Mouse (Mus musculus) MEL (cell line): ENCODE data around the gene Gm5136. TPM values are rescaled to one million over a fixed set of nuclear protein-coding genes. Genes with fewer than 3 reads are reported as not detected.

Source experiments
- DNase-seq: peaks from one replicate; pipeline ENCODE4 v3.0.0; 2011; ENCODE audit warnings: low read depth, low spot score
- H3K27ac ChIP-seq: 2 replicates; pipeline ENCODE4 v1.5.1; 2012; ENCODE audit warnings: low read depth, mild to moderate bottlenecking, control low read depth, low read length, moderate library complexity; ENCODE audit not compliant: control insufficient read depth
- H3K27me3 ChIP-seq, 2 experiments: fragments of 150-350 bp in 1 of 2; sonication (generic) in 1 of 2; 2 replicates each; pipeline ENCODE4 v1.6.1; 2012; ENCODE audit warnings: low read length in 2 of 2, mild to moderate bottlenecking in 2 of 2, improper control_type of control experiment in 1 of 2, moderate library complexity in 1 of 2; ENCODE audit not compliant: insufficient read depth in 2 of 2, control insufficient read depth in 1 of 2
- H3K36me3 ChIP-seq, 2 experiments: 2 replicates each; pipeline ENCODE4 v1.6.1; 2012 to 2014; ENCODE audit warnings: low read length in 2 of 2, improper control_type of control experiment in 1 of 2, inconsistent platforms in 1 of 2, mild to moderate bottlenecking in 1 of 2; ENCODE audit not compliant: insufficient read depth in 2 of 2, control insufficient read depth in 1 of 2
- H3K4me1 ChIP-seq, 2 experiments: fragments of 150-350 bp in 1 of 2; sonication (generic) in 1 of 2; 2 replicates each; pipeline ENCODE4 v1.6.1; 2012; ENCODE audit warnings: low read length in 2 of 2, improper control_type of control experiment in 1 of 2, mild to moderate bottlenecking in 1 of 2; ENCODE audit not compliant: insufficient read depth in 2 of 2, control insufficient read depth in 1 of 2
- H3K4me3 ChIP-seq, 2 experiments: fragments of 150-350 bp in 1 of 2; sonication (generic) in 1 of 2; 2 replicates each; pipeline ENCODE4 v1.5.1; 2012; ENCODE audit warnings: low read depth in 2 of 2, low read length in 2 of 2, mild to moderate bottlenecking in 2 of 2, moderate library complexity in 2 of 2, control low read depth in 1 of 2, improper control_type of control experiment in 1 of 2; ENCODE audit not compliant: control insufficient read depth in 1 of 2, insufficient read depth in 1 of 2
- H3K79me2 ChIP-seq: 2 replicates; pipeline ENCODE4 v1.6.1; 2012; ENCODE audit warnings: mild to moderate bottlenecking, low read length, moderate library complexity; ENCODE audit not compliant: control insufficient read depth, poor library complexity, insufficient read depth
- H3K9ac ChIP-seq: 2 replicates; pipeline ENCODE4 v1.6.1; 2012; ENCODE audit warnings: low read depth, mild to moderate bottlenecking, control low read depth, low read length, moderate library complexity; ENCODE audit not compliant: control insufficient read depth, poor library complexity, severe bottlenecking
- H3K9me3 ChIP-seq: fragments of 150-350 bp; sonication (generic); replicated peaks from 2 replicates; pipeline ENCODE4 v1.6.1; 2012; ENCODE audit warnings: mild to moderate bottlenecking, low read length, improper control_type of control experiment, moderate library complexity; ENCODE audit not compliant: insufficient read depth
- HCFC1 ChIP-seq: IDR thresholded peaks from 2 replicates; pipeline ENCODE4 v1.6.1; 2012; ENCODE audit warnings: low read depth, mild to moderate bottlenecking, inconsistent platforms, low read length, improper control_type of control experiment, moderate library complexity
- MXI1 ChIP-seq: IDR thresholded peaks from 2 replicates; pipeline ENCODE4 v1.6.1; 2011; ENCODE audit warnings: mild to moderate bottlenecking, low read depth, low read length, improper control_type of control experiment
- MYB ChIP-seq: IDR thresholded peaks from 2 replicates; pipeline ENCODE4 v1.6.1; 2011; ENCODE audit warnings: mild to moderate bottlenecking, low read depth, low read length, improper control_type of control experiment
- POLR2A ChIP-seq, 2 experiments: IDR thresholded peaks; 2 replicates each; pipeline ENCODE4 v1.6.1; 2011 to 2012; ENCODE audit warnings: low read length in 2 of 2, mild to moderate bottlenecking in 2 of 2, control low read depth in 1 of 2, improper control_type of control experiment in 1 of 2, low read depth in 1 of 2, moderate library complexity in 1 of 2; ENCODE audit not compliant: control insufficient read depth in 1 of 2, insufficient read depth in 1 of 2, poor library complexity in 1 of 2
- POLR2AphosphoS2 ChIP-seq: IDR thresholded peaks from 2 replicates; pipeline ENCODE4 v1.6.1; 2011; ENCODE audit warnings: low read length, improper control_type of control experiment
- POLR2AphosphoS5 ChIP-seq: IDR thresholded peaks from 2 replicates; pipeline ENCODE4 v1.6.1; 2012; ENCODE audit warnings: low read depth, borderline replicate concordance, mild to moderate bottlenecking, inconsistent platforms, low read length, moderate library complexity, mixed read lengths
- SIN3A ChIP-seq: IDR thresholded peaks from 2 replicates; pipeline ENCODE4 v1.6.1; 2012; ENCODE audit warnings: low read length, improper control_type of control experiment, inconsistent platforms
- SMC3 ChIP-seq: IDR thresholded peaks from 2 replicates; pipeline ENCODE4 v1.6.1; 2011; ENCODE audit warnings: low read depth, low read length, improper control_type of control experiment
- TBP ChIP-seq: IDR thresholded peaks from 2 replicates; pipeline ENCODE4 v1.8.0; 2011; ENCODE audit warnings: low read depth, low read length, improper control_type of control experiment
- polyA plus RNA-seq, 2 experiments: library from polyadenylated mRNA; stranded (reverse) in 1 of 2; unstranded in 1 of 2; fragments of >175 nt in 1 of 2; fragments of >200 nt in 1 of 2; gene quantifications; 2 replicates each; pipeline versions ENCODE4 v1.2.1 to v1.2.4; 2012; ENCODE audit warnings: low replicate concordance in 2 of 2, low read depth in 1 of 2; ENCODE audit not compliant: insufficient read length in 2 of 2, insufficient read depth in 1 of 2, missing spikeins in 1 of 2
- total RNA-seq: library from RNA; depleted of rRNA; stranded (reverse); fragments of 300-350 nt; gene quantifications from 2 replicates; pipeline ENCODE4 v1.2.3, GENCODE M21; 2012

Gene Gm5136
- total and polyA plus RNA-seq, 3 experiments: not detected

- no peaks in the 10 kb centered on the region for H3K4me1 ChIP-seq
- no peaks in the 10 kb centered on the region for H3K79me2 ChIP-seq
- H3K4me3 ChIP-seq: no peak overlapping the region
- no peaks in the 10 kb centered on the region for H3K9me3 ChIP-seq
- H3K27ac ChIP-seq: no peak overlapping the region
- H3K27me3 ChIP-seq: no peaks in the 10 kb centered on the region
- DNase-seq: no peak
- TF ChIP-seq SIN3A (no peak), MYB (no peak), MXI1 (no peak), SMC3 (no peak), POLR2AphosphoS5 (no peak), POLR2A (IDR thresholded peaks at IDR 0.05; ENCODE audit: control insufficient read depth in 1 of 2, insufficient read depth in 1 of 2, low read depth in 1 of 2, low read length in 2 of 2, poor library complexity in 1 of 2) (no peak), POLR2AphosphoS2 (no peak), HCFC1 (no peak), TBP (no peak)
- H3K36me3 ChIP-seq: no peaks in the 10 kb centered on the region
- H3K9ac ChIP-seq: no peak overlapping the region
These were observed 50.8 kb downstream of the Gm5136 start for GRCm38 (mm10) chr10:108649174-108649573.
